8 mouse cellular contexts compared by ENCODE assay signal in genomic region chr14:11811142-11811761, GRCm38 (mm10).
DNase-seq lines count a peak whose midpoint lies in the region; ATAC-seq and TF ChIP-seq lines count a peak whose summit lies in the region.

No protein-coding gene starts in this region.

- no peak for ATAC-seq in limb, embryonic 12.5 days (ENCODE audit: insufficient number of reproducible peaks, insufficient read depth, low FRiP score, low TSS enrichment, low read depth)
- ATAC-seq in lung, embryonic 14.5 days (ENCODE audit: insufficient read depth) = no peak
- no peak for ATAC-seq in liver, embryonic 12.5 days
- no peak for ATAC-seq in hindbrain, embryonic 12.5 days (ENCODE audit: low FRiP score)

- no peak for TF ChIP-seq CTCF in lung, embryonic 14.5 days (IDR thresholded peaks at IDR 0.05; ENCODE audit: low read depth)

- intact Hi-C loops in heart, postnatal 14 days (cut with DNase I) = loop anchor here (2.0 kb wide), 1 partner anchor 258 kb away; the partner anchor contains the start of gene Ptprg

- peaks cover 40% of the 10 kb centered on the region for H3K4me1 ChIP-seq in limb, embryonic 12.5 days (replicated peaks)
- peaks cover 36% of the 10 kb centered on the region for H3K4me1 ChIP-seq in limb, embryonic 10.5 days
- 0 out of 2 replicates have a peak, but pooled peaks cover 6% of the 10 kb centered on the region for H3K4me1 ChIP-seq in lung, embryonic 14.5 days (ENCODE audit: insufficient read depth)
- no peaks in the 10 kb centered on the region for H3K4me1 ChIP-seq in liver, embryonic 12.5 days
- H3K4me1 ChIP-seq in hindbrain, embryonic 12.5 days = no peaks in the 10 kb centered on the region

- H3K9me3 ChIP-seq in limb, embryonic 12.5 days = no peaks in the 10 kb centered on the region
- no peaks in the 10 kb centered on the region for H3K9me3 ChIP-seq in limb, embryonic 10.5 days (replicated peaks)
- no peaks in the 10 kb centered on the region for H3K9me3 ChIP-seq in lung, embryonic 14.5 days (ENCODE audit: low read depth, low read length)
- H3K9me3 ChIP-seq in liver, embryonic 12.5 days (replicated peaks) = no peaks in the 10 kb centered on the region
- H3K9me3 ChIP-seq in hindbrain, embryonic 12.5 days (replicated peaks) = no peaks in the 10 kb centered on the region

- H3K4me3 ChIP-seq in limb, embryonic 12.5 days (replicated peaks) = no peak overlapping the region
- no peak overlapping the region for H3K4me3 ChIP-seq in limb, embryonic 10.5 days
- H3K4me3 ChIP-seq in lung, embryonic 14.5 days (ENCODE audit: low read depth, low read length) = no peak overlapping the region
- H3K4me3 ChIP-seq in liver, embryonic 12.5 days = no peak overlapping the region
- no peak overlapping the region for H3K4me3 ChIP-seq in hindbrain, embryonic 12.5 days

- no peaks in the 10 kb centered on the region for H3K27me3 ChIP-seq in limb, embryonic 12.5 days
- H3K27me3 ChIP-seq in limb, embryonic 10.5 days (ENCODE audit: low read depth, poor library complexity, severe bottlenecking) = no peaks in the 10 kb centered on the region
- H3K27me3 ChIP-seq in lung, embryonic 14.5 days (ENCODE audit: insufficient read depth, low read length) = no peaks in the 10 kb centered on the region
- H3K27me3 ChIP-seq in liver, embryonic 12.5 days (replicated peaks) = no peaks in the 10 kb centered on the region
- no peaks in the 10 kb centered on the region for H3K27me3 ChIP-seq in hindbrain, embryonic 12.5 days

- 77% methylated on average over 7 of the region's 7 CpGs for WGBS in limb, embryonic 12.5 days
- 89% methylated on average over 7 of the region's 7 CpGs for WGBS in limb, embryonic 10.5 days
- 66% methylated on average over 7 of the region's 7 CpGs for WGBS in lung, embryonic 14.5 days
- WGBS in liver, embryonic 12.5 days (ENCODE audit: insufficient replicate concordance) = 32% methylated on average over 7 of the region's 7 CpGs
- 82% methylated on average over 7 of the region's 7 CpGs for WGBS in hindbrain, embryonic 12.5 days

- no peak overlapping the region for H3K4me2 ChIP-seq in limb, embryonic 12.5 days
- no peak overlapping the region for H3K4me2 ChIP-seq in lung, embryonic 14.5 days
- no peak overlapping the region for H3K4me2 ChIP-seq in liver, embryonic 12.5 days
- H3K4me2 ChIP-seq in hindbrain, embryonic 12.5 days (replicated peaks) = no peak overlapping the region

- no peaks in the 10 kb centered on the region for H3K36me3 ChIP-seq in limb, embryonic 12.5 days
- H3K36me3 ChIP-seq in limb, embryonic 10.5 days = 0 out of 2 replicates have a peak, but pooled peaks cover 4% of the 10 kb centered on the region
- H3K36me3 ChIP-seq in lung, embryonic 14.5 days (ENCODE audit: insufficient read depth) = no peaks in the 10 kb centered on the region
- H3K36me3 ChIP-seq in liver, embryonic 12.5 days = no peaks in the 10 kb centered on the region
- H3K36me3 ChIP-seq in hindbrain, embryonic 12.5 days = no peaks in the 10 kb centered on the region

- no peak for DNase-seq in limb, embryonic 10.5 days (ENCODE audit: low spot score)
- DNase-seq in adrenal gland, postnatal 36 days = peak; percentile 17 to 38
- peak; percentile 42 to 53 for DNase-seq in heart, postnatal 14 days
- DNase-seq in lung, embryonic 14.5 days = peak; percentile 16
- DNase-seq in embryo, embryonic 10.5 days (ENCODE audit: low spot score) = no peak

- peak overlapping the region; percentile 35; the same call in 1 of the 2 replicates for H3K27ac ChIP-seq in limb, embryonic 12.5 days
- no peak overlapping the region for H3K27ac ChIP-seq in limb, embryonic 10.5 days
- H3K27ac ChIP-seq in lung, embryonic 14.5 days (ENCODE audit: low read depth) = no peak overlapping the region
- H3K27ac ChIP-seq in liver, embryonic 12.5 days = no peak overlapping the region
- H3K27ac ChIP-seq in hindbrain, embryonic 12.5 days = no peak overlapping the region

- H3K9ac ChIP-seq in limb, embryonic 12.5 days (replicated peaks) = no peak overlapping the region
- H3K9ac ChIP-seq in lung, embryonic 14.5 days = no peak overlapping the region
- H3K9ac ChIP-seq in liver, embryonic 12.5 days = no peak overlapping the region
- H3K9ac ChIP-seq in hindbrain, embryonic 12.5 days = no peak overlapping the region

Comparison
In these comparisons a context has a peak if more than half of its experiments do, and no peak if none do; other contexts are left out.
1. DNase-seq: peak in adrenal gland, postnatal 36 days (2 of 2), heart, postnatal 14 days (2 of 2) and lung, embryonic 14.5 days (single experiment); none in limb, embryonic 10.5 days (single experiment) and embryo, embryonic 10.5 days (single experiment).